Mouse (Mus musculus): Measurements from ENCODE around the gene A730015C16Rik.

DNA sequence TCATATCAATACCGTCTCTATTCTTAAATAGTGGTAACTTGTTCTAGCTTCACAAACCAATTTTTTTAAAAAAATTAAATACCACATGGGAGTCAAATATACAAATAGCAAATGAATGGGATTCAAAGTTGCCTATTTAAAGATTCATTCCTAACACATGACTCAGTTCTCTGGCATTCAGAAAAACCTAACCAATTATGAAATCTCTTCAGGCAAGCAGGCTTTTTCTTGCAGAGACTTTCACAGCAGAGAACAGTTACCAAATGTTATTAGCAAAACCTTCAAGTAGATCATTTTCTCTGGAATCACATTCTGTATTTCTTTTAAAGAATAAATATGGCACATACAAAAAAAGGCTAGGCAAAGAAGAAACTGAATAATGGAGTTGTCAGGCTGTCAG is 17.7 kb downstream of the A730015C16Rik start:
- TF ChIP-seq POLR2A (IDR thresholded peaks at IDR 0.05; ENCODE audit: control insufficient read depth, extremely low read depth, insufficient read depth, low read length, poor library complexity) (no peak), CTCF (IDR thresholded peaks at IDR 0.05; ENCODE audit: borderline replicate concordance, control insufficient read depth, extremely low read depth, insufficient read depth, low read length, poor library complexity) (no peak)
